Mouse (Mus musculus): ENCODE measurements around the gene Abhd17a. TPM values are rescaled to one million over a fixed set of nuclear protein-coding genes. Genes with fewer than 3 reads are reported as not detected.
A peak's percentile ranks its signal among the peaks of the same experiment; 100 is the strongest.

Gene Abhd17a
- polyA plus RNA-seq, 1 experiment from 2014 or later = 50.2 TPM

DNA sequence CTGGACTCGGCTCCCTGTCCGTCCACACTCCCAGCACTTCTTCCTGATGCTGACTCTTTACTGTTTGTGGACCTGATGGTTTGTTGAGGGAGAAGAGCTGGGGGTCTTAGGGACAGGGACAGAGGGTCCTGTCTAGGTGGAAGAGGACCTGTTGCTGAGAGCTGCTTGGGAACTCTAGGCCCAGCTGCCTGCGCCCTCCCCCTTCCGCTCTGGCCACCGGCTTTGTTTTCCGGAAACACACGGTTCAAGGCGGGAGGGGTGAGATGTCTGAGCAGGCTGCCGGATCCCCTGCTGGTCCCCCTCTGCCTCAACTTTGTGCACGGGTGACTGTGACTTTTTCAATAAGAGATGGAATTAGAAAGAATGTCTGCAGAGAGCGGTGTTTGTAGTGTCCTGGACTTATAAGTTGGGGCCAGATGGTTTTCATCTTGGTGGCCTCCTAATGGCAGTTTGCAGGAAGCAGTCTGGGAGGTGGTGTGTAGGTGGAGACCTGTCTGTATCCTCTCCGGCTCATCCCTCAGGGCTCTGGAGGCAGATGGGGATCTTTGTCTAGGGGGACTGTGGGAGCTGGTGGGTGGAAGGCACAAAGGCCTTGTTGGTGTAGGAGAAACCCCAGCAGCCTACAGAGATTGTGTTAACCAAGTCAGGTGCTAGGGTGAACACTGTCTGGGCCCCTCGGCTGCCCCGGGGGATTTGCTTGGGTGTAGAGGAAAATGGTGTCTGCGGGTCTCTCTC, 33.5 kb upstream of the Abhd17a start:
- Histone ChIP-seq H3K27ac (ENCODE audit: low read depth) (peak overlapping the region; percentile 94), H3K4me3 (ENCODE audit: low read depth, low read length) (peak overlapping the region; percentile 76), H3K4me2 (ENCODE audit: low read depth, low read length) (peak overlapping the region; percentile 69), H3K9me3 (ENCODE audit: low read length) (no peaks in the 10 kb centered on the region), H3K27me3 (ENCODE audit: insufficient read depth, low read length) (no peaks in the 10 kb centered on the region), H3K4me1 (ENCODE audit: insufficient read depth) (peaks cover 47% of the 10 kb centered on the region), H3K9ac (replicated peaks) (peak overlapping the region; percentile 87), H3K36me3 (replicated peaks; ENCODE audit: insufficient read depth, low read length) (no peaks in the 10 kb centered on the region)
- 9% methylated on average over 15 of the region's 15 CpGs for WGBS (ENCODE audit: insufficient replicate concordance)
- TF ChIP-seq CTCF (IDR thresholded peaks at IDR 0.05; ENCODE audit: low read depth) (no peak; the same call in 1 of the 2 replicates), EP300 (IDR thresholded peaks at IDR 0.05; ENCODE audit: low read depth) (no peak)
- DNase-seq = peak; percentile 77
- no peak for ATAC-seq

DNA sequence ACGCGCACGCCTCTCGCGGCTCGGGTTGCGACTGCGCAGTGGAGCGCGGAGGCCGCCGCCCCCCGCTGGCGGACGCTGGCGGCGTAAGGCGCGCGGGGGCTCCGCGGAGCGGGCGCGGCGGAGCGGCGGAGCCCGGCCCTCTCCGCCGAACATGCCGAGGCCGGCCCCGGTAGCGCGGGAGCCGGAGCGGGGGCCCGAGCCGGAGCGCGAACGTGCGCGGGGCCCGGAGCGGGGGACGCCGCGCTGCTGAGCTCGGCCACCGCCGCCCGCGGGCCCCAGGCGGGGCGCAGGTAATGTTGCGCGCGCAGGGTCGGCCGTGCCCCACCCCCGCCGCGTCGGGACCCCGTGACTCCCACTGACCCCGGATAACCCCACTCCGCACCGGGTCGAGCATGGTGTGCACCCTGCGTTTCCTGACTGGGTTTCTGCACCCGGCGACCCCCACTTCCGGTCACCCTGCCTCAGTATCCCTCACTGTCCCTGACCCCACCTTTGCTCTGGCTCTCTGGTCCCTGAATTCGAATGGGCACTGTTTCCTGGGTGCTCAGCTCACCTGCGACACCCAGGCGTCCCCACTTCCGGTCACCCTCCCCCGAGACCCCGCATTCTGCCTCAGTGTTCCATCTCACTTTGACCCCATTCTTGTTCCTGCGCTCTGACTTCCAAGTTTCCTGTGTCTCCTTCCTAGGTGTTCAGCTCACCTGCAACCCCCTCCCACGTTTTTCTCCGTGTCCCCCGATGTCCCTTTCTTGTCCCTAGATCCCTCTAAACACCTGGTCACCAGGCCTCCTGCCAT, 32.7 kb upstream of the Abhd17a start, which contains the start of gene Csnk1g2:
Gene Csnk1g2, plus strand, starts transcription at position 178 of the 796 bp plus-strand sequence.
- DNase-seq = peak; percentile 81
- Histone ChIP-seq H3K4me3 (ENCODE audit: low read depth, low read length) (peak within 1 kb of the TSS; percentile 76), H3K27me3 (ENCODE audit: insufficient read depth, low read length) (no peaks in the 10 kb centered on the region), H3K27ac (ENCODE audit: low read depth) (peak within 1 kb of the TSS; percentile 94), H3K4me1 (ENCODE audit: insufficient read depth) (peaks cover 45% of the 10 kb centered on the region), H3K4me2 (ENCODE audit: low read depth, low read length) (peak within 1 kb of the TSS; percentile 74), H3K9ac (replicated peaks) (peak within 1 kb of the TSS; percentile 87), H3K36me3 (replicated peaks; ENCODE audit: insufficient read depth, low read length) (no peaks in the 10 kb centered on the region), H3K9me3 (ENCODE audit: low read length) (no peaks in the 10 kb centered on the region)
- peak; percentile 27 for ATAC-seq
- TF ChIP-seq EP300 (IDR thresholded peaks at IDR 0.05; ENCODE audit: low read depth) (no peak), CTCF (IDR thresholded peaks at IDR 0.05; ENCODE audit: low read depth) (peak; percentile 40; the same call in 1 of the 2 replicates)
- 6% methylated on average over 59 of the region's 85 CpGs for WGBS (ENCODE audit: insufficient replicate concordance)

- peak; percentile 93 for ATAC-seq
- peak overlapping the region; percentile 47 for H3K9ac ChIP-seq (replicated peaks)
- H3K36me3 ChIP-seq (replicated peaks; ENCODE audit: insufficient read depth, low read length) = no peaks in the 10 kb centered on the region
- no peak; the same call in 1 of the 2 replicates for TF ChIP-seq CTCF (IDR thresholded peaks at IDR 0.05; ENCODE audit: low read depth)
- TF ChIP-seq EP300 (IDR thresholded peaks at IDR 0.05; ENCODE audit: low read depth) = peak; percentile 68
- H3K9me3 ChIP-seq (ENCODE audit: low read length) = no peaks in the 10 kb centered on the region
- peak overlapping the region; percentile 76 for H3K4me3 ChIP-seq (ENCODE audit: low read depth, low read length)
- peak; percentile 100 for DNase-seq
- peak overlapping the region; percentile 94 for H3K27ac ChIP-seq (ENCODE audit: low read depth)
- no peaks in the 10 kb centered on the region for H3K27me3 ChIP-seq (ENCODE audit: insufficient read depth, low read length)
- peak overlapping the region; percentile 74 for H3K4me2 ChIP-seq (ENCODE audit: low read depth, low read length)
- WGBS (ENCODE audit: insufficient replicate concordance) = under 1% methylated on average over 64 of the region's 64 CpGs
- H3K4me1 ChIP-seq (ENCODE audit: insufficient read depth) = peaks cover 41% of the 10 kb centered on the region
Measured at GRCm38 (mm10) chr10:80621940-80622660, 32.0 kb upstream of the Abhd17a start.

- H3K27ac ChIP-seq (ENCODE audit: low read depth) = peak overlapping the region; percentile 91
- DNase-seq (no peak), ATAC-seq (no peak)
- H3K27me3 ChIP-seq (ENCODE audit: insufficient read depth, low read length) = no peaks in the 10 kb centered on the region
- peak overlapping the region; percentile 74 for H3K4me2 ChIP-seq (ENCODE audit: low read depth, low read length)
- H3K9ac ChIP-seq (replicated peaks) = peak overlapping the region; percentile 44
- H3K9me3 ChIP-seq (ENCODE audit: low read length) = no peaks in the 10 kb centered on the region
- H3K4me3 ChIP-seq (ENCODE audit: low read depth, low read length) = peak overlapping the region; percentile 76
- TF ChIP-seq CTCF (IDR thresholded peaks at IDR 0.05; ENCODE audit: low read depth) (no peak), EP300 (IDR thresholded peaks at IDR 0.05; ENCODE audit: low read depth) (no peak)
- peaks cover 41% of the 10 kb centered on the region for H3K4me1 ChIP-seq (ENCODE audit: insufficient read depth)
- 2% methylated on average over 9 of the region's 9 CpGs for WGBS (ENCODE audit: insufficient replicate concordance)
- H3K36me3 ChIP-seq (replicated peaks; ENCODE audit: insufficient read depth, low read length) = no peaks in the 10 kb centered on the region
Measured at GRCm38 (mm10) chr10:80621690-80621939, 31.5 kb upstream of the Abhd17a start.

DNA sequence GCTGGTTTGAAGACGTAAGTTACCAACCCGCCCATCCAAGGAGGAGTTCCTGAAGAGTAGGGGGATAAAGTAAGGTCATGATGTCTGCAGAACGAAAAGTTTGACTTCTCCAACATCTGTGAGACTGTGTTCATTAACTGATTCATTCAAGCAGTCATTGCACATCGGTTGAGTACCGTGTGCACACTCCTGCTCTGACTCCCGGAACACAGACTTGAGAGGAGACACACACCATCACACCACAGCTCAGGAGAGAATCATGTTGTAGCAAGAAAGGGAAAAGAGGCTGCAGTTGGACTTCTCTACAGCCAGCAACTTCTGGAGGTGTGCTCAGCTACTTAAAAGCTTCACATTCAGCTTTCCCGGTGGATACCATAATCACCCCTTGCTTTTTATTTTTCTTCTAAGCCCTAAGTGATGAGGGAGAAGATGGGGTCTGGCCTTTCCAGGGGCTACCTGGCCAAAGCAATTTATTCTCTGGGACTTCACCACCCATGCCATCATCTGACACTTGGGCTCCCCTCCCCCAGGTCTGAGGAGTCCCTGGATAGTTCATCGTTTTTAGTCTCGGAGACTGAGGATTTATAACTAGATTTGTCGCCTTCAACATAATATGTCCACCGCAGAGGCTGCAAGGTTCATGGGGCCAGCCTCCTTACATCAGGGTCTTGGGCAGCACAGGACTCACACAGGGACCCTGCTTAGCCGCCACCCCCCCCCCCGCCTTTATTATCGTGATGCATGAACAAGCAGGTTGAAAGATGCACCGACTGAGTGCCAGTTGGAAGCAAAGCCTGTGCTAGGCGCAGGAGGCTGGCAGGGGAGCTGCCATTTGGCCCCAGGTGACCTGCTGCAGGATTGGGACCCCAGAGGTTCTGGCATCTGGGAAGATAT, 30.9 kb upstream of the Abhd17a start:
- Histone ChIP-seq H3K9me3 (ENCODE audit: low read length) (no peaks in the 10 kb centered on the region), H3K4me3 (ENCODE audit: low read depth, low read length) (peak overlapping the region; percentile 76), H3K36me3 (replicated peaks; ENCODE audit: insufficient read depth, low read length) (peaks cover under 1% of the 10 kb centered on the region; the same call in 1 of the 2 replicates), H3K9ac (replicated peaks) (peak overlapping the region; percentile 44), H3K4me1 (ENCODE audit: insufficient read depth) (peaks cover 36% of the 10 kb centered on the region), H3K27me3 (ENCODE audit: insufficient read depth, low read length) (no peaks in the 10 kb centered on the region), H3K27ac (ENCODE audit: low read depth) (peak overlapping the region; percentile 91), H3K4me2 (ENCODE audit: low read depth, low read length) (peak overlapping the region; percentile 74)
- TF ChIP-seq CTCF (IDR thresholded peaks at IDR 0.05; ENCODE audit: low read depth) (no peak), EP300 (IDR thresholded peaks at IDR 0.05; ENCODE audit: low read depth) (no peak)
- ATAC-seq = no peak
- no peak for DNase-seq
- WGBS (ENCODE audit: insufficient replicate concordance) = 59% methylated on average over 16 of the region's 16 CpGs

Data from liver, postnatal 0 days (tissue).